Mouse (Mus musculus) cerebellum, adult 2 months (tissue): ENCODE data around the gene Emg1.

Source experiments
- CTCF ChIP-seq: fragments of 200-500 bp; IDR thresholded peaks from 2 replicates; pipeline ENCODE4 v1.5.1; 2011; ENCODE audit warnings: low read depth, mild to moderate bottlenecking, control low read depth, low read length, moderate library complexity, borderline replicate concordance; ENCODE audit not compliant: insufficient read depth
- POLR2A ChIP-seq: fragments of 200-500 bp; IDR thresholded peaks from 2 replicates; pipeline ENCODE4 v1.6.1; 2011; ENCODE audit warnings: low read length, control low read depth, borderline replicate concordance; ENCODE audit not compliant: insufficient read depth

- TF ChIP-seq CTCF (no peak), POLR2A (no peak)
Observed at GRCm38 (mm10) chr6:124719354-124719978, 7.5 kb upstream of the Emg1 start.
